In the genomic region with DNA sequence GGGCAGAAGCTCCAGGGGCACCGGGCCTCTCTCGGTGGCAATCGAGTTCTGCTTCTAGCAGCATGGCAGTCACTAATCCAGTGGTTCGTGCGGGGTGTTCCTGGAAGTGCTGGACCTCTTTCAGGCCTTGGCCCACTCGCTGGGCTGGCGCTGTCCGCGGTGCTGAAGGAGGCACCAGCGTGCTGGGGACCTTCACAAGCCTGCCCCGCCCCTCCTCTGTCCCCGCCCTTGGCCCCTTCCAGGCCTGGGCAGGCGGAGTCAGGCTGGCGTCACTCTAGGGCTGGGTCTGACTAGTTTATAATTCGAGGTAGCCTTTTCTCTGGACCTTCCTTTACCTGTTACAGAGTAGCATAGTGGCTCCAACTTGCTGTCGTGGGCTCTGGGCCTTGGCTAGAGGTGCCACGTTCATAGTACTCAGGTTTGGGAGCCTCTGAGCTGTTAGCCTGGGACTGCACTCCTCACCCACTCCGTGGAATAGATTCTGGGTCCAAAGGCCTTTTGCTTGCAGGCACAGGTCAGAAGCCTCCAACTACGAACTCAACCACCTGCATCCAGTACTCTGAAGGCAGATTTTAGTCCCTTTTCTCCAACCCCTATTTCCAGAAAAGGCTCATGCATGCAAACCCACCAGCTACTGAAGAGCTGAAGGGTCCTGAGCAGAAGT, we compare ENCODE assay signal across 7 mouse cellular contexts. TPM values are rescaled to one million over a fixed set of nuclear protein-coding genes. Genes with fewer than 3 reads are reported as not detected.
DNase-seq lines count a peak whose midpoint lies in the region; ATAC-seq lines count a peak whose summit lies in the region.

A gene (minus strand): TSS at position 164 of the 664 bp plus-strand sequence.

- peak within 1 kb of the TSS; percentile 38; the same call in 1 of the 2 replicates for H3K4me2 ChIP-seq in intestine, embryonic 15.5 days (replicated peaks)
- no peak within 1 kb of the TSS for H3K4me2 ChIP-seq in limb, embryonic 11.5 days (ENCODE audit: low read depth, severe bottlenecking)
- no peak within 1 kb of the TSS for H3K4me2 ChIP-seq in midbrain, embryonic 13.5 days (replicated peaks)
- H3K4me2 ChIP-seq in stomach, embryonic 16.5 days (ENCODE audit: low read depth, low read length) = no peak within 1 kb of the TSS

- H3K9me3 ChIP-seq in intestine, embryonic 15.5 days = no peaks in the 10 kb centered on the region
- H3K9me3 ChIP-seq in limb, embryonic 11.5 days (ENCODE audit: control insufficient read depth, low read length) = no peaks in the 10 kb centered on the region
- H3K9me3 ChIP-seq in midbrain, embryonic 13.5 days = no peaks in the 10 kb centered on the region; the same call in 1 of the 2 replicates
- H3K9me3 ChIP-seq in stomach, embryonic 16.5 days (replicated peaks; ENCODE audit: control insufficient read depth, low read length) = no peaks in the 10 kb centered on the region

- peaks cover 9% of the 10 kb centered on the region; the same call in 1 of the 2 replicates for H3K4me1 ChIP-seq in intestine, embryonic 15.5 days (replicated peaks)
- H3K4me1 ChIP-seq in limb, embryonic 11.5 days (ENCODE audit: control insufficient read depth, insufficient read depth, low read length) = peaks cover 7% of the 10 kb centered on the region
- peaks cover 26% of the 10 kb centered on the region for H3K4me1 ChIP-seq in midbrain, embryonic 13.5 days (replicated peaks)
- no peaks in the 10 kb centered on the region for H3K4me1 ChIP-seq in stomach, embryonic 16.5 days (ENCODE audit: control insufficient read depth, insufficient read depth, low read length)

- no peak within 1 kb of the TSS for H3K27ac ChIP-seq in intestine, embryonic 15.5 days
- H3K27ac ChIP-seq in limb, embryonic 11.5 days (replicated peaks; ENCODE audit: low read depth, low read length) = no peak within 1 kb of the TSS
- no peak within 1 kb of the TSS for H3K27ac ChIP-seq in midbrain, embryonic 13.5 days
- H3K27ac ChIP-seq in stomach, embryonic 16.5 days (ENCODE audit: low read length) = no peak within 1 kb of the TSS

- no peak within 1 kb of the TSS for H3K4me3 ChIP-seq in intestine, embryonic 15.5 days (replicated peaks)
- H3K4me3 ChIP-seq in limb, embryonic 11.5 days (ENCODE audit: low read depth, low read length) = no peak within 1 kb of the TSS
- no peak within 1 kb of the TSS for H3K4me3 ChIP-seq in midbrain, embryonic 13.5 days (replicated peaks)
- H3K4me3 ChIP-seq in stomach, embryonic 16.5 days (replicated peaks; ENCODE audit: low read length) = no peak within 1 kb of the TSS

- WGBS in intestine, embryonic 15.5 days = 7% methylated on average over 19 of the region's 19 CpGs
- 5% methylated on average over 19 of the region's 19 CpGs for WGBS in limb, embryonic 11.5 days
- WGBS in midbrain, embryonic 13.5 days = 4% methylated on average over 19 of the region's 19 CpGs
- WGBS in stomach, embryonic 16.5 days = 6% methylated on average over 19 of the region's 19 CpGs

- peaks cover 25% of the 10 kb centered on the region for H3K36me3 ChIP-seq in intestine, embryonic 15.5 days
- H3K36me3 ChIP-seq in limb, embryonic 11.5 days (ENCODE audit: control insufficient read depth, insufficient read depth, low read length) = peaks cover 9% of the 10 kb centered on the region; the same call in 1 of the 2 replicates
- peaks cover 38% of the 10 kb centered on the region for H3K36me3 ChIP-seq in midbrain, embryonic 13.5 days
- peaks cover 16% of the 10 kb centered on the region; the same call in 1 of the 2 replicates for H3K36me3 ChIP-seq in stomach, embryonic 16.5 days (ENCODE audit: control insufficient read depth, insufficient read depth, low read length)

- peak; percentile 96 for ATAC-seq in intestine, embryonic 15.5 days
- ATAC-seq in limb, embryonic 11.5 days (ENCODE audit: insufficient number of reproducible peaks, low FRiP score, low TSS enrichment, low read depth) = peak; percentile 84
- ATAC-seq in midbrain, embryonic 13.5 days = peak; percentile 57; the same call in 1 of the 2 replicates
- ATAC-seq in stomach, embryonic 16.5 days (ENCODE audit: insufficient read depth, low FRiP score) = peak; percentile 92

- peaks cover 48% of the 10 kb centered on the region for H3K27me3 ChIP-seq in intestine, embryonic 15.5 days (replicated peaks)
- peaks cover 50% of the 10 kb centered on the region for H3K27me3 ChIP-seq in limb, embryonic 11.5 days (ENCODE audit: control insufficient read depth, insufficient read depth, low read length)
- H3K27me3 ChIP-seq in midbrain, embryonic 13.5 days = peaks cover 60% of the 10 kb centered on the region
- H3K27me3 ChIP-seq in stomach, embryonic 16.5 days (ENCODE audit: control insufficient read depth, insufficient read depth, low read length) = peaks cover 48% of the 10 kb centered on the region

- no peak within 1 kb of the TSS for H3K9ac ChIP-seq in intestine, embryonic 15.5 days
- H3K9ac ChIP-seq in limb, embryonic 11.5 days (ENCODE audit: low read length) = no peak within 1 kb of the TSS
- H3K9ac ChIP-seq in midbrain, embryonic 13.5 days (replicated peaks) = no peak within 1 kb of the TSS
- H3K9ac ChIP-seq in stomach, embryonic 16.5 days (ENCODE audit: low read length) = no peak within 1 kb of the TSS

- peak; percentile 4 for DNase-seq in T-cell, adult 2 months (ENCODE audit: low spot score)
- DNase-seq in c-Kit-positive CD71-positive TER-119-negative erythroid progenitor cells, embryonic 14.5 days (ENCODE audit: low read depth) = peak; percentile 86
- peak; percentile 96 for DNase-seq in heart, adult 11 months
- peak; percentile 98 for DNase-seq in limb, embryonic 11.5 days (ENCODE audit: low spot score)

RNA-seq across cellular contexts. Expression of the gene that starts here (rescaled TPM):
- not detected in 2 replicates for polyA plus RNA-seq in intestine, embryonic 15.5 days (2015; fragmentation: Nextera tagmentation; extraction: Ambion mirVana)
- 0.09 TPM in 1 of 2 replicates, not detected in the other for polyA plus RNA-seq in limb, embryonic 11.5 days (2014; fragmentation: Nextera tagmentation; extraction: Ambion mirVana)
- 0.17 TPM in 1 of 2 replicates, not detected in the other for polyA plus RNA-seq in midbrain, embryonic 13.5 days (2015; fragmentation: Nextera tagmentation; extraction: Ambion mirVana)
- polyA plus RNA-seq in stomach, embryonic 16.5 days (2015; fragmentation: Nextera tagmentation; extraction: Ambion mirVana) = not detected in 2 replicates

Comparison
In these comparisons a context has a peak if more than half of its experiments do, and no peak if none do; other contexts are left out.
1. Peak in ATAC-seq and H3K4me2 ChIP-seq in intestine, embryonic 15.5 days; RNA of the gene not detected or under 1 TPM.
2. Peak in DNase-seq and ATAC-seq in limb, embryonic 11.5 days; RNA of the gene not detected or under 1 TPM.
3. Peak in ATAC-seq in midbrain, embryonic 13.5 days; RNA of the gene not detected or under 1 TPM.
4. Peak in ATAC-seq in stomach, embryonic 16.5 days; RNA of the gene not detected or under 1 TPM.
5. DNase-seq: peak in every context shown above with its lines; median percentile 98 in limb, embryonic 11.5 days; 96 in heart, adult 11 months; 86 in c-Kit-positive CD71-positive TER-119-negative erythroid progenitor cells, embryonic 14.5 days; 4 in T-cell, adult 2 months.